Mouse (Mus musculus) Muller cell, postnatal 12 days (primary cell): ENCODE data around the gene Msrb3.

ENCODE experiments used
- DNase-seq: peaks from one replicate; pipeline ENCODE4 v3.0.0-alpha.2; 2015; ENCODE audit errors: inconsistent ontology term

The Msrb3 gene

DNA sequence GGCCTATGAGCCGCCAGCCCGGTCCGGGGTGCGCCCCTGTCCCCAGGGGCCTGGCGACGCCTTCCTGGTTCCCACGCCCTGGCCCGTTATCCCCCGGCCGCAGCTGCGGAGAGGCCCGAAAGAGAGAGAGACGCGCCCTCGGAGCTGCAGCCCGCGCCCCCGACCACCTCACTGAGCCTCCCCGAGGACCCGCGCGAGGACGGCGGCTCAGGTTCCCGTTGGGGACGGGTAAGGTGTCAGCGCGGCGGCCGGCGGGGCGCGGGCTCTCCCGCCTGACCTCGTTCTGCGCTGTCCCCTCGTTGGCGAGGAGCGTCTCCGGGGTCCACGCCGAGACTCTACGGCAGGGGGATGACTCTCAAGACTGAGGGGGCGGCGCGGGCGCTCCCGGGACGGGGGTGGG, 544 bp downstream of the Msrb3 start:
- no peak for DNase-seq

- no peak for DNase-seq
Observed at GRCm38 (mm10) chr10:120895899-120896289, 3.0 kb downstream of the Msrb3 start.

DNA sequence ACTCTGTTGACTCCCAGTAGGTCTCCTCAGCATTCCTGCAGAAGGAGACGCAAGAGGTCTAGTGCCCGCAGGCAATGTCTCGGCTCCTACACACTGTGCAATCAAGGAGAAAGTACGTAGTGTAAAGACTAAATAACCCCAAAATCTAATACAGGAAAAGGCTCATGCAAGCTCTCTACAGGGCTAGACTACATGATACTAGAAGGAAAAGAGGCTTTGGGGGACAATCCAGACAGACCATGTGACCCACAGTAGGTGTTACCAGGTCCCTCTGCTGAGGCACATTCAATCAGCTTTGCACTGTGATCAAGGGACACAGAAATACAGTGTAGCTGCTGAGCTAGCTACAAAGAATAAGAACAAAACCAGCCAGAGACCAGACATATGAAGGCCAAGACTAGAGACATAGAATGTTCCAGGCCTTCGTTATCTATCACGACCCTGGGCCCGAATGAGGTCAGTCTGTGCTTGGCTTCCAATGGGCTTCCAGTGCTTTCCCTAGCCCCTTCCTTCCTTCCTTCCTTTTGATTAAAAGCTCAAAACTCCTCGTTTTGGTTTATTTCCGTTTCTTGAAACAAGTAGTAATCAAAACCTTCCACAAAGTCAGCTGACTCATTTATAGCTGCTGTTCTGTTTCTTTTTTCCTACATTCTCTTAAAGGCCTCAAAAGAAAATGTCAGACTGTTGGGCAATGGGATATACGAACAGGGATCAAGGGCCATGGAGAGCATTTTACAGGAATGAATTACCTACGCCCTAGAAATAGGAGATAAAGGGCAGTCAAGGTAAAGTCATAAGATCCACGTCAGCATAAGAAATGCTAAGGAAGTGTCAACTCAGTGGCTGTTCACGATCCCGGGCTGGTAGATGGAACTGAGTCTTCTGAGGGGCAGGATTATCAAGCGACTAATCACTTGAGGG, 3.7 kb downstream of the Msrb3 start:
- DNase-seq = no peak

GRCm38 (mm10) chr10:120893938-120894337, 5.0 kb downstream of the Msrb3 start:
- no peak for DNase-seq

DNA sequence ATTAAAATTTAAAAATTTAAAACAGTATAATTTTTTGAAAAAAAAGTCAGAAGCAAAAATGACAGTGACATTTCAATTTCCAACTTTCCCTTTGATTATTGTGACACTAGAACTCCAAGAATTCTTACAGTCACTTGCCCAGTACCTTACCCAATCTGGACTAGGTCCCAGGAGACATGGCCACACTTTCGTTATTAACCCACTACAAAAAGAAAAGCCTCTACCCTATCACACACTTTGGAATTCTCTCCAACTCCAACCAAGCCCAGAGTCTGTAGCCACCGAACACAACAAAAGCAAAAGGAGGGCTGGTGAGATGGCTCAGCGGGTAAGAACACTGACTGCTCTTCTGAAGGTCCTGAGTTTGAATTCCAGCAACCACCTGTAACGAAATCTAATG, 7.8 kb downstream of the Msrb3 start:
- no peak for DNase-seq

- DNase-seq = no peak
Observed at GRCm38 (mm10) chr10:120890592-120890991, 8.3 kb downstream of the Msrb3 start.

DNA sequence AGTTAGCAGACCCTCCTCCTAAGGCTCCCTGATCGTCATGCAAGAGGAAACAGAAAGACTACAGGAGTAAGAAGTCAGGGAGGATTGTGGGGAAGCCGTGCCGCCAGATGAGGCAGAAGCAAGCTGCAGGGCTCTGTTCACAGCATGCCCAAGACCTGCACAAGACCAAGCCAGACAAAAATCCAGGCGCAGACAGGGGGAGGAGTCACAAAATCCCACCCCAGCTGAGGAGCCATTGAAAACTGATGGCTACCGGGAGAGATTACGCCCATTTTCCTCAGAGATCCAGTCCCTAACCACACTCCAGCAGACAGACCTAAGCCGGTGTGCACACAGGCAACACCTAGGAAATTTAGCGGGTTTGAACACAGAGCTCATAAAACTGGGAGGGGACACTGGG, 10.4 kb downstream of the Msrb3 start:
- no peak for DNase-seq

DNA sequence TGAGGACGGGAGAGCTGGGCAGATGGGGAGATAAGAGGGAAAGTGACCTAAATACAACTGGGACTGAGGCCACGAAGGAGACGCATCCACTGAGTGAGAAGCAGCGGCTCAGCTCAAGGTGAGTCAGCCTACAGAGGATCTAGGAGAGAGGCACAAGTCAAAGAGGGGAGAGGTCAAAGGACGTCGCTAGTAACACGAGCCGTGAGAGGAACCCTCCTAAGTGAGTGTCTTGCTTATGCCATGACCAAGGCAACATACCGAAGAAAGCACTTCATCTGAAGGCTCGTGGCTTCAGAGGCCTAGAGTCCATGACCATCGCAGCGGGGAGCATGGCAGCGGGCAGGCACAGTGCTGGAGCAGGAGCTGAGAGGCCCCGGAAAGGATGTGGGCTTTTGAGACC, 14.7 kb downstream of the Msrb3 start:
- DNase-seq = no peak

DNA sequence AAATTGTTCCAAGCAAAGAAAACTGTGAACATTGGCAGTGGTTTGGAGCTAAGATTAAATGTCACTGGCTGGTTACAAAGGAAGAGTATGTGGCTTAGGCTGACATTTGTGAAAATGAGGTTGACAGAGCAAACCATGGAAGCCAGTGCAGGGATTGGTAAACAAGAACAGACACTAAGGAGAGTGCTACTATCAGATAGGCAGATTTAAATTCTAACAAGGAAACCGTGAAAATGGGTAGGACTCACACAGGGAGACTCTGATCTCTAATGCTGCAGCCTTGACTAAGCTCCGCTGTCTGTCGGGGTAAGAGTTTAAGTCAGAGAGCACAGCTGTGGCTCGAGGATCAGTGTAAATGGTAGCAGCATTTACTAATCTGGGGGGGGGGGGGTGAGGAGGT, 15.2 kb downstream of the Msrb3 start:
- DNase-seq = no peak

DNA sequence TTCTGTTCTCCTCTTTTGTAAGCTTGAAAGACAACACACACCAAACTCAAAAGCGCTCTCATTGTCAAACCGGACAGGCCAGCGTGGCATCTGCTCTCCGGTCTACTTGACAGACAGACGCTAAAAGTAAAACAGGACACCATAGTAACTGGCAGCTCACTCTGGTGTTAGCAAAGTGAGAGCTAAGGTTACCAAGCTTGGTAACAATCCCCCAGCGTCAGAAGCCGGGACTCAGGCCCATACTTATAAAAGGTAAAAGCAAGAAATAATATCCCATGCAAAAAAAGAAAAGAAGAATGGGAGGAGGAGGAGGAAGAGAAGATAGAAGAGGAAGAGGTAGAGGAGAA, 15.9 kb downstream of the Msrb3 start:
- DNase-seq = no peak

DNA sequence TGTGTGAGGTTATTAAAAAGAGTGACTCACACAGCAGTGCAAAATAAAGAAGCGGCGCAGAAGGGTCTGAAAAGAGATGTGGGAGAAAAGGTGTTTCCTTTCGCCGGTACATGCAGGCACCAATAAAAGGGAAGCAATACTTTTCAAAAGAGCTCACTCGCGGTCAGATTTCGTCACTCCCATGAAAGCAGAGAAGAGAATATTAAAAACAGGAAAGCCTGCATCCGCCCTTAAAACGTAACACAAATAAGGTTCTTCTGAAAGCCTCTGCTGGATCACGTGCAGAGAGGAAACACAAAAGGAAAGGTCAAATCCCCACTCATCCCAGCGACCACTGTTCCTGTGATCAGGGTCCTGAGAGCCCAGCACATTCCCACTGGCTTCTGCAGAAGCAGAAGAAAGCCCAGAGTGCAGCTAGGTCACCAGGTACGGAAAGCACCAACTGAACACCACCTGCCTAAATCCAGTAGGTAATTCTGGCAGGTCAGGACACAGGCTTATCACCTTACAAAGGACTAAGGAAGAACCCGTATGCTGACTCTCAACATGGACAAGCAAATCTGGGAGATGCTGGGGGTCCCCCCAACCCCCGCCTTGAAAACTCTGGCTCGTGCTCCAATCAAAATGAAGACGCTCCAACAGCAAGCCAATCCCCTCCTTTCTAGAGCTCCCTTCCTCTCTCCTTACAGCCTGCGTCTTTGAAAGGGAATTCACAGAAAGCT, 16.4 kb downstream of the Msrb3 start:
- peak; percentile 45 for DNase-seq

- DNase-seq = no peak
Observed at GRCm38 (mm10) chr10:120876549-120877270, 22.2 kb downstream of the Msrb3 start.

DNA sequence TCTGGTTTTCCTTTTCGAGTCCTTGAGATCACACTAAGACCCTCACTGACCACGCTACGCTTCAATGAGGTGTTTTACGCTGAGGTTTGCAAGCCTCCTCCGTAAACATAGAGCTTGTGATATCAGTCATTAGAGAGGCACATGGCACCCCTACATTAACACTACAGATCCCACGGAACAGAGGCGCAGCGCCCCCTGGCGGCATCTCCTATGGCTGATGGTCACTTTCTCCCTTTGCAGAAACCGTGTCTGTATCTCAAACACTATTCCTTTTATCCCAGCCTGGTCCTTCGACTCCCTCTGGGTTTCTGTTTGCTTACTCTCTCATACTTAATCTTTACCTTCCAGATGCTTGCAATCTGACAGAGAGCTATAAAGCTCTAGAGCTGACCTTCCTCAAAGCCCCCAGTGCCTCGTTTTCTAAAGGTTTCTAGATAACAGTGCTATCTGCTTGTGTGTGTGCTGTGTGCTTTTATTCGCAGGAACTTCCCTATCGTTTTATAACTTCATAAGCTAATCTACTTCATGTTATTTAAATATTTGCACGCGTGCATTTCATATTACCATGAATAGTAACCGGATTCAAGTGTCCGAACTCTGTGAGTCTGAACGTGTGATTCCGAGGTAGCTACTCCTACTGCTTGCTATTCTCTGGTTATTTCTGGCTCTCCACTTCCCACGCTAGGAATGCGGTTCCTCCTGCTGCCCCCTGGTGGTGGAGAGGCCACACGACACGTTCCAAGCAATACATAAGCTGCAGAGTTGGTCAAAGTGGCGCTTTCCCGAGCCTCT, 23.0 kb downstream of the Msrb3 start:
- peak; percentile 91 for DNase-seq

DNA sequence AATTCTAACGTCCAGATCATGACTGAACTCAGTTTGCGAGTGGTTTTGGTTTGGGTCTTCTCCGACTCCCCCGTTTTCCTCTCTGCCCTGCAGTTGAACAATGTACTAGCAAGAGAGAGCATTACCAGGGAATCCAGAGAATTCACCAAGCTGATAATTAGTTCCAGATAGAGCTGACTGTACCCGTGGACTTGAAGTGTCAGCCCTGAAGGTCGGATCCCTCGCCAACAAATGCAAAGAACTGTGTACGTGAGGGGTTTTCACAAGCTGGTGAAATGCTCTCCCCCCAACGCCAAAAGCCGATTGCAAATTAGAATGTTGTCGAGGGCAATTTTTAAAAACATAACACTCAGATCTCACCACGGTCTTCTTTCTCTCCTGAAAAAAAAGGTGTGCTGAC, 24.6 kb downstream of the Msrb3 start:
- no peak for DNase-seq

GRCm38 (mm10) chr10:120873646-120874201, 25.2 kb downstream of the Msrb3 start:
- no peak for DNase-seq

GRCm38 (mm10) chr10:120872483-120872862, 26.4 kb downstream of the Msrb3 start:
- peak; percentile 69 for DNase-seq

DNA sequence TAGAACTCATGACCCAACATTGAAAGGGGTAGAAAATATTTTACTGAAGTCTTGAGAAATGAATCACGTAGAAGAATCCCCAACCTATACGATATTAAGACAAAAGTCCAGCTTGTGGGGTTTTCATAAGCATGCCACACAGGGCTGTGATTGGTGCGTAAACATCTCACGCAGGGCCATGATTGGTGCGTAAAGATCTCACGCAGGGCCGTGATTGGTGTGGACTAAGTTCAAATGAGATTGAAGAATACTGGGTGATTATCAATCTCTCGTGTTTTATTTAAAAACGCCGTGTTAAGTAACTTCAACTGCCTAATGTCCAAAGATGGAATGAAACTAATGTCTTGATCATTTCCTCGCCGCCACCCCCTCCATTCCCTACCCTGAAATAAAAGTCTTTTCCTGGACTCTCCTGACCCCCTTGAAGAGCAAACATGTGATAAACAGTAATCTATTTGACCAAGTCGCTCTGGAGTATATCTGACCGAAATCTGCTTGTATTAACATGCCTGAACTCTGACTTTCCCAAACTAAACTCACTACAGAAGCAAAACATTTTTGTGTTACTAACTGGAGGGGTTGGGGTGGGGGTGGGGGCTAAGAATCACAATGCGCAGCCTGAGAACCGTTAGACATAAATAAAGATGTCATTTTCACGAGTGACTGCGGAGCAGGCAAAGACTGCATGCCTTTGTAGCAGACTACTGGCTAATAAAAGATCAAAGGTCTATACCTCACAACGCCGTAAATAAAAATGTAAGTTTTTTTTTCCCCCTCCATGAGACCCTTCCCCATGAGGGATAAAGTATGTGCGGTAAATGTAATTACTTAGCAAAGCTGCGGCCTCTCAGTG, 27.0 kb downstream of the Msrb3 start:
- no peak for DNase-seq

- no peak for DNase-seq
Observed at GRCm38 (mm10) chr10:120871096-120871495, 27.8 kb downstream of the Msrb3 start.

DNA sequence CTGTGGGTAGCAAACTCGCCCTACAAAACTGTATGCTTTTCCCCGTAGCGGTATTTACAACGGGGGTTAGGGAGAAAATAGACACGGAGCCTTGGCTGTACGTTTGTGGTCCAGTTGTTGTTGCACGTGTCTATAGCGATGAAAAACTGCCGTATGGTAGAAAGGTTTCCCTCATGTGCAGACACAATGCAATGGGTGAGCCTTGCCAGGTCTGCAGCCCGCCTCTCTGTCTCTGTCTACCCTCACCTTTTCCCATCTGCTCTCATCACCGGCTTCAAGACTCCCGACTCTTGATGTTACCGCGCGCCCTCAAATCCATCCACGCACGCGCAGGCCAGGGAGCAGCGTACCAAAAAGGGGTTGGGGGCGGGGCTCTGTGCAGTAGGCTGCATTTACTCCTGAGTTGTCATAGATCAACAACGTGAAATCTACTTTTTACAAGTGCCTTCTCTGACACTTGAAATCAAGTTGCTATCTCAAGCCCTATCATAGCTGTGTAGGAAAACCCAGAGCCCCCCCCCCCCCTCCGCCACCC, 29.6 kb downstream of the Msrb3 start:
- no peak for DNase-seq

DNA sequence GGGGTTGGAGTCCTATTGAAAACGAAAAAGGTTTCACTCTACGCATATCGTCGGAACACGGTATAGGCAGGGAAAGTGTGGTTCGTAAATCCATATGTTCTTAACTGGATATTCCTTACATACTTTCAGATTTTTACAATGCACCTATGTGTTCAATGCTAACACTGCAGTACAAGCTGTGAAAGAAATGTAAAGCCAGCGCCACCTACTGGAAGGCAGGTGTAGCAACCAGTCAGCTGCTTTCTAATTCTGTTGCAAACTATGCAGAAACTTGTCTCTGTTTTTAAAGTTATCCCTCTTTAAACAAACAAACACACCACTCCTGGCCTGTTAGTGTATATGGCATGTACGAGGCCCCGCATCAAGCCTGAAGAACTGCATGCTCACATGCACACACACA, 34.5 kb downstream of the Msrb3 start:
- peak; percentile 56 for DNase-seq
